Mouse (Mus musculus) liver, embryonic 14.5 days (tissue): ENCODE measurements around the gene Rufy3. TPM values are rescaled to one million over a fixed set of nuclear protein-coding genes. Genes with fewer than 3 reads are reported as not detected.

Experiments used
- ATAC-seq: fragments of 200-750 bp; cut with Nextera tagmentation; 2 replicates; pipeline ENCODE4 v1.8.0; 2017; ENCODE audit warnings: moderate number of reproducible peaks, mild to moderate bottlenecking, moderate library complexity; ENCODE audit not compliant: insufficient read depth
- DNase-seq, 3 experiments: peaks; one replicate each; pipeline ENCODE4 v3.0.0-alpha.2; 2012 to 2013; ENCODE audit warnings: low read depth in 3 of 3, low spot score in 3 of 3
- H3K27ac ChIP-seq: fragments of 300-500 bp; sonication (generic); 2 replicates; pipeline ENCODE4 v1.5.1; 2014; ENCODE audit warnings: moderate library complexity, mild to moderate bottlenecking, control low read depth, inconsistent platforms
- H3K27me3 ChIP-seq: fragments of 300-500 bp; sonication (generic); 2 replicates; pipeline ENCODE4 v1.6.1; 2014; ENCODE audit warnings: mild to moderate bottlenecking, low read length, moderate library complexity; ENCODE audit not compliant: control insufficient read depth, insufficient read depth
- H3K36me3 ChIP-seq: fragments of 300-500 bp; sonication (generic); replicated peaks from 2 replicates; pipeline ENCODE4 v1.6.1; 2014; ENCODE audit warnings: low read depth; ENCODE audit not compliant: control insufficient read depth, insufficient read depth
- H3K4me1 ChIP-seq, 2 experiments: fragments of 200-500 bp in 1 of 2; fragments of 300-500 bp in 1 of 2; sonication (generic) in 1 of 2; replicated peaks; 2 replicates each; pipeline ENCODE4 v1.6.1; 2012 to 2014; ENCODE audit warnings: antibody characterized with exemption in 1 of 2, inconsistent platforms in 1 of 2, low read length in 1 of 2; ENCODE audit not compliant: control insufficient read depth in 2 of 2, insufficient read depth in 2 of 2
- H3K4me2 ChIP-seq: fragments of 300-500 bp; sonication (generic); 2 replicates; pipeline ENCODE4 v1.6.1; 2014; ENCODE audit warnings: low read depth, mild to moderate bottlenecking, control low read depth, moderate library complexity
- H3K4me3 ChIP-seq, 2 experiments: fragments of 200-500 bp in 1 of 2; fragments of 300-500 bp in 1 of 2; sonication (generic) in 1 of 2; 2 replicates each; pipeline ENCODE4 v1.5.1; 2012 to 2014; ENCODE audit warnings: low read depth in 2 of 2, low read length in 2 of 2, mild to moderate bottlenecking in 2 of 2, control low read depth in 1 of 2, inconsistent platforms in 1 of 2, moderate library complexity in 1 of 2; ENCODE audit not compliant: insufficient read depth in 1 of 2
- H3K9ac ChIP-seq: fragments of 300-500 bp; sonication (generic); replicated peaks from 2 replicates; pipeline ENCODE4 v1.6.1; 2014; ENCODE audit warnings: mild to moderate bottlenecking, control low read depth, moderate library complexity
- H3K9me3 ChIP-seq: fragments of 300-500 bp; sonication (generic); 2 replicates; pipeline ENCODE4 v1.6.1; 2016; ENCODE audit warnings: low read length, mixed read lengths; ENCODE audit not compliant: control insufficient read depth
- CTCF ChIP-seq: IDR thresholded peaks from 2 replicates; pipeline ENCODE4 v1.5.1; 2016; ENCODE audit warnings: antibody characterized with exemption, low read depth, control low read depth
- EP300 ChIP-seq: IDR thresholded peaks from 2 replicates; pipeline ENCODE4 v1.6.1; 2016; ENCODE audit warnings: antibody characterized with exemption, low read depth
- WGBS: fragments of 180-500 bp; shearing (Covaris S2); extraction: QIAGEN DNeasy Blood & Tissue Kit; methylation state at CpG from one replicate; pipeline ENCODE4 v1.1.7; 2014; ENCODE audit not compliant: insufficient replicate concordance; 5-methylcytosine and 5-hydroxymethylcytosine counted together
- polyA plus RNA-seq, 2 experiments: library from polyadenylated mRNA; depleted of rRNA in 1 of 2; stranded (reverse) in 1 of 2; unstranded in 1 of 2; fragments of >200 nt; fragmentation: Nextera tagmentation in 1 of 2; extraction: Ambion mirVana in 1 of 2; gene quantifications; 2 replicates each; pipeline versions ENCODE4 v1.2.1 to v1.2.3; 2012 to 2014

Rufy3 gene
- polyA plus RNA-seq, 2 experiments, result 3.5 to 4.1 TPM

GRCm38 (mm10) chr5:88634076-88634475 is 69.2 kb downstream of the Rufy3 start:
- Histone ChIP-seq H3K4me1 (no peaks in the 10 kb centered on the region; a peak in 1 of 4 replicates), H3K9me3 (no peaks in the 10 kb centered on the region), H3K4me3 (no peak overlapping the region), H3K9ac (no peak overlapping the region), H3K4me2 (no peak overlapping the region), H3K27me3 (no peaks in the 10 kb centered on the region), H3K36me3 (peaks cover 3% of the 10 kb centered on the region; the same call in 1 of the 2 replicates), H3K27ac (no peak overlapping the region)
- WGBS, result 80% methylated on average over 5 of the region's 5 CpGs
- ATAC-seq (no peak), DNase-seq (no peak)
- no peak for TF ChIP-seq EP300
- TF ChIP-seq CTCF, result no peak

GRCm38 (mm10) chr5:88642786-88643185 is 77.9 kb downstream of the Rufy3 start:
- no peak for DNase-seq
- WGBS, result 63% methylated on average over 9 of the region's 9 CpGs
- Histone ChIP-seq H3K4me1 (no peaks in the 10 kb centered on the region), H3K4me2 (no peak overlapping the region), H3K27me3 (no peaks in the 10 kb centered on the region), H3K36me3 (no peaks in the 10 kb centered on the region; the same call in 1 of the 2 replicates), H3K9ac (no peak overlapping the region), H3K27ac (no peak overlapping the region), H3K9me3 (no peaks in the 10 kb centered on the region), H3K4me3 (no peak overlapping the region)
- peak; percentile 23; the same call in 1 of the 2 replicates for ATAC-seq
- TF ChIP-seq EP300, result no peak
- no peak for TF ChIP-seq CTCF

GRCm38 (mm10) chr5:88643491-88643890 is 78.7 kb downstream of the Rufy3 start:
- Histone ChIP-seq H3K4me2 (no peak overlapping the region), H3K27me3 (no peaks in the 10 kb centered on the region), H3K4me1 (no peaks in the 10 kb centered on the region), H3K4me3 (no peak overlapping the region), H3K27ac (no peak overlapping the region), H3K9ac (no peak overlapping the region), H3K36me3 (no peaks in the 10 kb centered on the region; the same call in 1 of the 2 replicates), H3K9me3 (no peaks in the 10 kb centered on the region)
- 74% methylated on average over 9 of the region's 9 CpGs for WGBS
- ATAC-seq, result no peak
- TF ChIP-seq EP300 (no peak), CTCF (no peak)
- DNase-seq, result no peak

- Histone ChIP-seq H3K9ac (no peak overlapping the region), H3K4me2 (no peak overlapping the region), H3K4me3 (no peak overlapping the region), H3K27ac (no peak overlapping the region), H3K4me1 (peaks cover 0 to 10% of the 10 kb centered on the region in 2 experiments; a peak in 3 of 4 replicates), H3K27me3 (no peaks in the 10 kb centered on the region), H3K9me3 (no peaks in the 10 kb centered on the region), H3K36me3 (no peaks in the 10 kb centered on the region)
- no peak for ATAC-seq
- WGBS, result 61% methylated on average over 2 of the region's 2 CpGs
- no peak for TF ChIP-seq EP300
- TF ChIP-seq CTCF, result no peak
- DNase-seq, result no peak
Measured at GRCm38 (mm10) chr5:88644901-88645300, 80.1 kb downstream of the Rufy3 start.

GRCm38 (mm10) chr5:88645405-88645804 is 80.6 kb downstream of the Rufy3 start:
- Histone ChIP-seq H3K9ac (no peak overlapping the region), H3K9me3 (no peaks in the 10 kb centered on the region), H3K36me3 (no peaks in the 10 kb centered on the region), H3K4me1 (peaks cover 0 to 14% of the 10 kb centered on the region in 2 experiments; a peak in 3 of 4 replicates), H3K27me3 (no peaks in the 10 kb centered on the region), H3K4me3 (no peak overlapping the region), H3K27ac (no peak overlapping the region), H3K4me2 (no peak overlapping the region)
- DNase-seq (no peak), ATAC-seq (no peak)
- TF ChIP-seq CTCF (no peak), EP300 (no peak)
- WGBS, result 43% methylated on average over 5 of the region's 5 CpGs
